Mouse (Mus musculus): ENCODE data around the gene D5Ertd579e.

DNA sequence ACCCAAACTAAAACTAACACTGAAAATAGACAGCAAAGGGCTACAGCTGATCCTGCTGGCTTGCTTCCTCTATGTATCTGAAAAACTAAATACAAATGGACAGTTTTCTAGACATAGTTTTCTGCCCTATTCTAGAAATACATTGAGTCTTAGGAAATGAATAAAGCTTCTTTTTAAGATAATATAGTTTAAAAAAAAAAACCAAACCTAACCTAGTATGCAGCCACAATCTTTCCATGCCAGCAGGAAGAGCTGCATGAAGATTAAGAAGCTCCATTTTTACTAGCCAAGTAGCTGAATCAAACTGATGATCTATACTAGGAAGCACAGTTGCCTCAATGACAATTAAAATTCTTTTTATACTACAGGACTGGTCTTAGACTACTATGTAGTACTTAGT lies 14.6 kb downstream of the D5Ertd579e start:
- TF ChIP-seq CTCF (IDR thresholded peaks at IDR 0.05; ENCODE audit: extremely low read depth, insufficient read depth, insufficient read length, insufficient replicate concordance) (no peak), POLR2A (IDR thresholded peaks at IDR 0.05; ENCODE audit: low read depth, low read length) (no peak)
